Mouse (Mus musculus) embryonic facial prominence, embryonic 13.5 days (tissue): ENCODE data around the gene Hoxa7. TPM values are rescaled to one million over a fixed set of nuclear protein-coding genes. Genes with fewer than 3 reads are reported as not detected.

Experiments
- ATAC-seq: fragments of 200-750 bp; cut with Nextera tagmentation; 2 replicates; pipeline ENCODE4 v1.8.0; 2017; ENCODE audit warnings: low read depth; ENCODE audit not compliant: insufficient number of reproducible peaks, insufficient read depth, low FRiP score, low TSS enrichment
- H3K27ac ChIP-seq: fragments of 300-500 bp; sonication (generic); 2 replicates; pipeline ENCODE4 v1.5.1; 2015; ENCODE audit warnings: moderate library complexity, mild to moderate bottlenecking, inconsistent platforms
- H3K27me3 ChIP-seq: fragments of 300-500 bp; sonication (generic); 2 replicates; pipeline ENCODE4 v1.6.1; 2015; ENCODE audit warnings: mild to moderate bottlenecking, inconsistent platforms
- H3K36me3 ChIP-seq: fragments of 300-500 bp; sonication (generic); 2 replicates; pipeline ENCODE4 v1.6.1; 2015; ENCODE audit warnings: mild to moderate bottlenecking, inconsistent platforms
- H3K4me1 ChIP-seq: fragments of 300-500 bp; sonication (generic); 2 replicates; pipeline ENCODE4 v1.6.1; 2015; ENCODE audit warnings: inconsistent platforms
- H3K4me2 ChIP-seq: fragments of 300-500 bp; sonication (generic); 2 replicates; pipeline ENCODE4 v1.6.1; 2015; ENCODE audit warnings: moderate library complexity, mild to moderate bottlenecking, inconsistent platforms
- H3K4me3 ChIP-seq: fragments of 300-500 bp; sonication (generic); 2 replicates; pipeline ENCODE4 v1.5.1; 2015; ENCODE audit warnings: mild to moderate bottlenecking, inconsistent platforms
- H3K9ac ChIP-seq: fragments of 300-500 bp; sonication (generic); 2 replicates; pipeline ENCODE4 v1.6.1; 2015; ENCODE audit warnings: mild to moderate bottlenecking, inconsistent platforms
- H3K9me3 ChIP-seq: fragments of 300-500 bp; sonication (generic); 2 replicates; pipeline ENCODE4 v1.6.1; 2016; ENCODE audit warnings: inconsistent platforms
- WGBS: fragments of 180-500 bp; shearing (Covaris S2); methylation state at CpG from one replicate; pipeline ENCODE4 v1.1.7; 2015; ENCODE audit warnings: mixed read lengths; 5-methylcytosine and 5-hydroxymethylcytosine counted together
- polyA plus RNA-seq: library from polyadenylated mRNA; unstranded; fragments of >200 nt; fragmentation: Nextera tagmentation; extraction: Ambion mirVana; gene quantifications from 2 replicates; pipeline ENCODE4 v1.2.1, GENCODE M21; 2015

The Hoxa7 gene
- polyA plus RNA-seq, 1 experiment from 2014 or later: not detected

GRCm38 (mm10) chr6:52211170-52211935 lies 10.3 kb downstream of the Hoxa7 start:
- H3K4me2 ChIP-seq: peak overlapping the region; percentile 24; the same call in 1 of the 2 replicates
- no peaks in the 10 kb centered on the region for H3K9me3 ChIP-seq
- no peaks in the 10 kb centered on the region for H3K36me3 ChIP-seq
- peaks cover 17% of the 10 kb centered on the region; the same call in 1 of the 2 replicates for H3K4me1 ChIP-seq
- no peak overlapping the region for H3K27ac ChIP-seq
- ATAC-seq: no peak
- H3K4me3 ChIP-seq: peak overlapping the region; percentile 20; the same call in 1 of the 2 replicates
- WGBS: 1% methylated on average over 37 of the region's 37 CpGs
- H3K9ac ChIP-seq: no peak overlapping the region
- peaks cover 100% of the 10 kb centered on the region for H3K27me3 ChIP-seq

GRCm38 (mm10) chr6:52209685-52210046 lies 12.0 kb downstream of the Hoxa7 start:
- peaks cover 100% of the 10 kb centered on the region for H3K27me3 ChIP-seq
- H3K9ac ChIP-seq: no peak overlapping the region
- H3K4me3 ChIP-seq: no peak overlapping the region
- peaks cover 12% of the 10 kb centered on the region; the same call in 1 of the 2 replicates for H3K4me1 ChIP-seq
- H3K9me3 ChIP-seq: no peaks in the 10 kb centered on the region
- no peak overlapping the region for H3K27ac ChIP-seq
- no peaks in the 10 kb centered on the region for H3K36me3 ChIP-seq
- 4% methylated on average over 12 of the region's 12 CpGs for WGBS
- no peak for ATAC-seq
- H3K4me2 ChIP-seq: no peak overlapping the region

- H3K4me3 ChIP-seq: no peak overlapping the region
Measured at GRCm38 (mm10) chr6:52208868-52209684, 12.6 kb downstream of the Hoxa7 start.

GRCm38 (mm10) chr6:52208072-52208867 lies 13.4 kb downstream of the Hoxa7 start, which contains the start of gene Hoxa6:
TSS of gene Hoxa6 (minus strand) at chr6:52208722.
- Histone ChIP-seq H3K36me3 (no peaks in the 10 kb centered on the region), H3K27ac (no peak within 1 kb of the TSS), H3K4me2 (peak within 1 kb of the TSS; percentile 16; the same call in 1 of the 2 replicates), H3K27me3 (peaks cover 100% of the 10 kb centered on the region), H3K9ac (no peak within 1 kb of the TSS), H3K4me1 (peaks cover 24% of the 10 kb centered on the region), H3K9me3 (no peaks in the 10 kb centered on the region), H3K4me3 (no peak within 1 kb of the TSS; the same call in 1 of the 2 replicates)
- WGBS: 1% methylated on average over 47 of the region's 47 CpGs
- ATAC-seq: no peak

More at GRCm38 (mm10) chr6:52208868-52209684, 12.6 kb downstream of the Hoxa7 start:
- Histone ChIP-seq H3K4me2 (peak overlapping the region; percentile 16; the same call in 1 of the 2 replicates), H3K27me3 (peaks cover 100% of the 10 kb centered on the region), H3K9ac (no peak overlapping the region), H3K9me3 (no peaks in the 10 kb centered on the region), H3K27ac (no peak overlapping the region), H3K36me3 (no peaks in the 10 kb centered on the region), H3K4me1 (peaks cover 18% of the 10 kb centered on the region)
- ATAC-seq: no peak
- 4% methylated on average over 18 of the region's 18 CpGs for WGBS

- Histone ChIP-seq H3K36me3 (no peaks in the 10 kb centered on the region), H3K27ac (no peak overlapping the region), H3K4me1 (peaks cover 20% of the 10 kb centered on the region), H3K27me3 (peaks cover 100% of the 10 kb centered on the region), H3K4me3 (no peak overlapping the region), H3K9ac (no peak overlapping the region), H3K4me2 (no peak overlapping the region), H3K9me3 (no peaks in the 10 kb centered on the region)
- no peak for ATAC-seq
Measured at GRCm38 (mm10) chr6:52207684-52207976, 14.0 kb downstream of the Hoxa7 start.

GRCm38 (mm10) chr6:52206882-52207683 lies 14.6 kb downstream of the Hoxa7 start:
- peaks cover 20% of the 10 kb centered on the region for H3K4me1 ChIP-seq
- no peak overlapping the region for H3K4me3 ChIP-seq
- no peak overlapping the region for H3K27ac ChIP-seq
- H3K36me3 ChIP-seq: no peaks in the 10 kb centered on the region
- H3K27me3 ChIP-seq: peaks cover 100% of the 10 kb centered on the region
- H3K4me2 ChIP-seq: no peak overlapping the region
- WGBS: 2% methylated on average over 4 of the region's 4 CpGs
- H3K9ac ChIP-seq: no peak overlapping the region
- H3K9me3 ChIP-seq: no peaks in the 10 kb centered on the region
- no peak for ATAC-seq

- H3K27ac ChIP-seq: no peak overlapping the region
- no peaks in the 10 kb centered on the region for H3K9me3 ChIP-seq
- no peak overlapping the region for H3K4me2 ChIP-seq
- no peak overlapping the region for H3K9ac ChIP-seq
- no peak overlapping the region for H3K4me3 ChIP-seq
- H3K36me3 ChIP-seq: no peaks in the 10 kb centered on the region
- under 1% methylated on average over 55 of the region's 55 CpGs for WGBS
- peaks cover 100% of the 10 kb centered on the region for H3K27me3 ChIP-seq
- peaks cover 12% of the 10 kb centered on the region for H3K4me1 ChIP-seq
- no peak for ATAC-seq
Measured at GRCm38 (mm10) chr6:52205638-52206621, 15.7 kb downstream of the Hoxa7 start.

GRCm38 (mm10) chr6:52205221-52205620 lies 16.4 kb downstream of the Hoxa7 start:
- no peak for ATAC-seq
- Histone ChIP-seq H3K4me1 (peaks cover 12% of the 10 kb centered on the region), H3K36me3 (no peaks in the 10 kb centered on the region), H3K27me3 (peaks cover 100% of the 10 kb centered on the region), H3K4me2 (no peak overlapping the region), H3K9ac (no peak overlapping the region), H3K27ac (no peak overlapping the region), H3K4me3 (no peak overlapping the region), H3K9me3 (no peaks in the 10 kb centered on the region)
- WGBS: 5% methylated on average over 14 of the region's 14 CpGs

- no peak for ATAC-seq
- Histone ChIP-seq H3K4me3 (peak within 1 kb of the TSS; percentile 23), H3K4me2 (peak within 1 kb of the TSS; percentile 46), H3K27me3 (peaks cover 100% of the 10 kb centered on the region), H3K9ac (no peak within 1 kb of the TSS), H3K27ac (no peak within 1 kb of the TSS), H3K36me3 (no peaks in the 10 kb centered on the region), H3K9me3 (no peaks in the 10 kb centered on the region), H3K4me1 (peaks cover 12% of the 10 kb centered on the region)
- under 1% methylated on average over 65 of the region's 65 CpGs for WGBS
Measured at GRCm38 (mm10) chr6:52204050-52204752, 17.5 kb downstream of the Hoxa7 start, which contains the start of gene Hoxa5. TSS of gene Hoxa5 (minus strand) at chr6:52204587.
